Mouse (Mus musculus) kidney, postnatal 10 days (tissue): ENCODE results near the gene Endou.
"Not testable (repeated sequence)": the region's sequence is repeated elsewhere in the genome, so short reads cannot be mapped to it uniquely, and the experiment has no call there.

Experiments used
- DNase-seq: peaks from one replicate; pipeline ENCODE4 v3.0.0; 2021; ENCODE audit warnings: mixed read lengths

The Endou gene

DNA sequence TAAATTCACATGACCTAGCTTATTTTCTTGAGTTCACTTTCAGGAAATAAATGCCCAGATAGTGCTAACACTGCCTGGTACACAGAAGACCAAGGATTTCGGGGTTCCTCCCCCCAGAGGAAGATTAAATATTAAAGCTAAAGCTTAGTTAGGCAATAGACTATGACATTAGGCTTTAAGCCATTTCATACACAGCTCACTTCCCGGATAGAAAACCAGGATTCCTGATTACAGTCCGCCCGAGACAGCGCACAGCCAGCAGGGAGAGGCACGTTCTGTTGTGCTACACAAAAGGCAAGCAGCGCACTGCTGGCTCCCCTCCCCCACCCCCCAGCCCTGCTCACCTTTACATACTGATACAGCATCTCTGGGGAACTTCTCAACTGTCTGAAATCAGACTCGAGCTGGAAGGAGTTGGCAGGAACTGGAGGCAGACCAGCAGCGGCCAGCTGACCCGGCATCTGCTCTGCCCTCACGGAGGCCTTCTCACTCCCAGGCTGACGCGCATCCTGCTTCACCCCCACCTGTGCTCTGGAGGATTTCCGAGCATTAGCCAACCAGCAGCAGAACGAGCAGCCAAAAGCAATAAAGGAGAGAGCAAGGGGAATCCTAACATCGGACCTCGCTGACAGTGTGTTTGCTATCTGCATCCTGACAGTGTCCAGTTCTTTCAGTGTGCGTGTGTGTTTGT lies 51.0 kb downstream of the Endou start:
- peak; percentile 37 for DNase-seq

DNA sequence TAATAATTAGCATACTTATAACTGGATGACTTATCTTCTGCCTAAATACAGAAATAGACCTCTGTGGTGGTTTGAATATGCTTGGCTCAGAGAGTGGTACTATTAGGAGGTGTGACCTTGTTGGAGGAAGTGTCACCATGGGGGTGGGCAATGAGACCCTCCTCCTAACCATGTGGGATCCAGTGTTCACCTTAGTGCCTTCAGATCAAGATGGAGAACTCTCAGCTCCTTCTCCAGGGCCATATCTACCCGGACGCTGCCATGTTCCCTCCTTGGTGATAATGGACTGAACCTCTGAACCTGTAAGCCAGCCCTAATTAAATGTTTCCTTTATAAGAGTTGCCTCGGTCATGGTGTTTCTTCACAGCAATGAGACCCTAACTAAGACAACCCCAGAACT lies 53.8 kb downstream of the Endou start:
- DNase-seq: no peak

DNA sequence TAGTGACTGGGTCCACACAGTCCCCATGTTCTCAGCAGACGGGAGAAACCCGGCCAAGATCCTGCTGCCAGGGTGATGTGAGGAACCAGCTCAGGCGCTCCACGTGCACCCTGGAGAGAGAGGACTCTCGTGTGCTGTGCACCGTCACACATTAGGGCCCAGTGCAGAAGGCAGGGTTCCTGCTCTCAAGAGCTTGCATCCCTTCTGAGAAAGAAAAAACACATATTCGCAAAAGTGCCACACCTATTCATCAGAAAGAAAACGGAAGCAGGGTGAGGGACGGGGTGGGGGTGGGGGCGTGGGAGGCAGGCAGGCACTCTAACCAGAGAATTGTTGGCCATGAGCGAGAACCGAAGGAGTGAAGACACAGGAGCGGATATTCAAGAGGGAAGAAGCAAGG lies 55.2 kb downstream of the Endou start:
- no peak for DNase-seq

DNA sequence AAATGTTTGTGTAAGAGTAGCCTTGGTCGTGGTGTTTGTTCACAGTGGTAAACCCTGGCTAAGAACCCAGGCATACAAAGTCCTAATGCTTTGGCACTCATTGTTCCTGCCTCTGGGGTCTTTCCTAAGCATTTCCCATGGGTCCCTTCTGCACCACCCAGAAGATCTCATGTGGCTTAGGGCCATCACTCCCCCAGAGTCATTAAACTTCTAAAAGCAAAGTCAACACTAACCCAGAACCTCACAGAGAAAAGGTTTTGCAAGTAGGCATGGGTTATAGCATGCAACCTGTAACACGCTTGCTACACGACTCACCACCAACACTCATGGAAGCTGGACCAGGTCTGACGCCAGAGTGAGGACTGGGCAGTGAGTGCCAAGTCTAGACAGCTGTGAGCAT lies 56.7 kb downstream of the Endou start:
- no peak for DNase-seq

DNA sequence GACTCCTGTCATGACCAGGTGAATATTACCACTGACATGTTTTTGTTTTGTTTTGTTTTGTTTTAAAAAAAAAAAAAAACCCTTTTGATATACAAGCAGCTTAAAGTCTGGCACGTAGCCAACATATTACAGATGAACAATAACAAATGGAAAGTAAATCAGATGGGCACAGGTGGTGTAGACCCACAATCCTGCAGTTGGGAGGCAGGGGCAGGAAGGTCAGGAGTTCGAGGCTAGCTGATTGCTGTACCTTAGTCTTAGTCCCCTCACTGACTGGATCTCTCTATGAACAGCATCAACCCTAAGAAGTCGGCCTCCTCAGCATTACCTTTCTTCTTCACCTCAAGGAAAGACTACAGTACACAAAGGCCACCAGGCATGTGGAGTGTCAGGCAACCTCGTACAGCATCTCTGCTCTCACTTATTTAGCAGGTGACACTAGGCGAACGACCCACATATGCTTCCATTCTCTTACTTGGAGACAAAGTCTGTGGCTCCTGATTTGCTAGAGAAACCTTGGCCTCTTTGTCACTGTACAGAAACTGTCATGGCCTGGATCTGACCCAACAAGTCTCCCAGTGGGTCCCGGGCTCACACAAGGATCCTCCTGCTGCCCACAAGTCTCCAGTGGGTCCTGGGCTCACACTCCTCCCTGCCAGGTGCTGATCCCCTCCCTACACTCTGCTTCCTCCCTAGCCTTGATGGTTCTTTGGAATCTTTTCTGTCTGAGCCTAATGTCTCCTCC lies 57.7 kb downstream of the Endou start:
- no peak for DNase-seq

DNA sequence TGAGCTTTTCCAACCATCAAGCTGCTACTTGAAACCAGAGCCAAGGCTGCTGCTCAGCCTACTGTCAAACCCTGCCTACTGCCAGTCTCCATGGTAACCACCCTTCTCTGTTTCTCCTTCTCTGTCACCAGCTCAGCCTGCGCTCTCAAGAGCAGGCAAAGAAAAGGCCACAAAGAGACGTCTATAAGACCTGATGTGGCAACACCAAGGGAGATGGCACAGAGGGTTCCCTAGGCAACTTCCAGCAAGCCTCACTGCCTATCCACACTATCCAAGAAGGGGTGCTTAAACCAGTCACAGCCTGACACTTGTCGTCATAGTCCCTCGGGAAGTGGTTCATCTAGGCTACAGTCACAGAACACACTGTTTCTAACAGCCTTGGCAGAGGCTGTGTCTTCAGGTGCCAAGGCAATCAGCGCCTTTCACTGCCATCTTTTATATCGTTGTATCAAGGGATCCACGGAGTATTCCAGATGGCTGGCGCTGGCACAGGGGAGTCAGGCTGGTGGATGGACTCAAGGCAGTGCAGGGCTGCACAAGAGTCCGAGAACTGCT lies 58.9 kb downstream of the Endou start:
- no peak for DNase-seq

DNA sequence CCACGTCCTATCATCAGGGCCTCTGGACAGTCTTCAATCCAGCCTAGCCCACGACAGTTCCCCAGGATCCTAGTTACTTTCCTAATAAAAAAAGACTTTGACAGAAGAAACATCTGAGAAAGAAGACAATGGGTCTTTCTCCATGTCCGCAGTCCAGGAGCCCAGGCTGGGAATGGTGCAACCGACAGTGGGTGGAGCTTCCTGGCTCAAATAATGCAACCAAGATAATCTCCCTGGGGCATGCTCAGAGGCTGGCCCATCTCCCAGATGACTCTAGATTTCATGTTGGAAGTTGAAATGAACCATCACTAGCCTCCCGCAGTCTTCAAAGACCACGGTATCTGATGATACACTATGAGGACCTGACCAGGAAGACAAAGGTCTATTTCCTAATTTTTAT lies 60.6 kb downstream of the Endou start:
- no peak for DNase-seq

DNA sequence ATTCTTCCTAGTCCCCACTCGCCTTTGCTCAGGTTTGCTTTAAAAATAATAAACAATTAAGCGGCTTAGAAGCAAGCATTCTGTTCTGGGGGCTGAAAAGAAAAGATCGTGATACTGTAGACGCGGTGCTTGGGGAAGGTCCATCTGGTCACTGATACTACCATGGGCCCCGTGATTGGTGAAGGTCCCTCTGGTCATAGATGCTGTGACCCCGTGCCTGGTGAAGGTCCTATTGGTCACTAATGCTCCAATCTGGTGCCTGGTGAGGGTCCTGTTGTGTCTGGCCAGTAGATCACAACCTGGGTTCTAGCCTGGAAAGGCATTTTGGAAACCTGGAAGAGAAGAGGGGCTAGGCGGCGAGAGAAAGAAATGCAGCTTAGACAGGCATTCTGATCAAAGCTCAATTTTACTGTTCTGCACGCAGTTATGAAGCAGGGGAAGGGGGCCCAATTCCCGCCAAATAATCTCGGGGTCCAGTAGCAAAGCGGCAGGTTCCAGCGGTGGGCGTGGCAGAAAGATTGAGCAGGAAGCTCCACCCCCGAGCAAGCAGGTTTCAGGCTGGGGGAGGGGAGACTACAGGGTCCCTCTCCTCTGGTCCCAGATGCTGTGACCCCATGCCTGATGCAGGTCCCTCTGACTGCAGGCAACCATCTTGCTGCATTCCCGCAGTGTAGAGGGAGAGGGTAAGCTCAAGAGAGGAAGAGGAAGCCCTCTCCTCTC lies 62.8 kb downstream of the Endou start:
- not testable (repeated sequence) for DNase-seq

DNA sequence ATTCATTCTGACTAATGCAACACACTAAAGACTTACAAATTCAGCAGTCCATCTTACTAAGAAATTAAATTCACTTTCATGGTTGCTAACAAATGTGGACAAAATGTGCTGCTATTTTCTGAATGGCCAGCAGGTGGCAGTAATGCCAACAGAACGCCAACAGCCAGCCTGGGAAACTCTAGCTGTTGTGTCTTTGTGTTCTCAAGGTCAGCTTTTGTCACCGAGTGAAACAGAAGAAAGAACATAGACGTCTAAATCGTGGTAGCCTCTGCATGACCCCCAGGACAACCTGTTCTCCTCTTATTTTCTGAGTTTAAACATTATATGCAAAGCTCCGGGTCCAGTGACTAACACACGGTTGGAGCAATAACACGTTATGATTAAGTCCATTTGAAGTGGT lies 63.7 kb downstream of the Endou start:
- peak; percentile 78 for DNase-seq

DNA sequence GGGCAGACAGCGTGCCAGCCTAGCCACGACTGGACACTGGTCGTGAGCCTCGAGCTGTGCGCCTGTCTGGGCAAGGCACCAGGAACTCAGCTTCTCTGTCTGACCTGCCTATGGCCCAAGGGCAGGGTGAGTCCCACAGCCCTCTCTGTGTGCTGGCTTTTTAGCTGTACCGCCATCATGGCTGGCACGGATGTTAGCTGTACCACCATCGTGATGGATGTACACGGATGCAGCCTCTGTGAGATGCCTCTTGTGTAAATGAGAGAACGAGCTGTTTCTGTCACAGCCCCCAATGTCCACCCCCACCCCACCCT lies 64.7 kb downstream of the Endou start:
- DNase-seq: no peak

DNA sequence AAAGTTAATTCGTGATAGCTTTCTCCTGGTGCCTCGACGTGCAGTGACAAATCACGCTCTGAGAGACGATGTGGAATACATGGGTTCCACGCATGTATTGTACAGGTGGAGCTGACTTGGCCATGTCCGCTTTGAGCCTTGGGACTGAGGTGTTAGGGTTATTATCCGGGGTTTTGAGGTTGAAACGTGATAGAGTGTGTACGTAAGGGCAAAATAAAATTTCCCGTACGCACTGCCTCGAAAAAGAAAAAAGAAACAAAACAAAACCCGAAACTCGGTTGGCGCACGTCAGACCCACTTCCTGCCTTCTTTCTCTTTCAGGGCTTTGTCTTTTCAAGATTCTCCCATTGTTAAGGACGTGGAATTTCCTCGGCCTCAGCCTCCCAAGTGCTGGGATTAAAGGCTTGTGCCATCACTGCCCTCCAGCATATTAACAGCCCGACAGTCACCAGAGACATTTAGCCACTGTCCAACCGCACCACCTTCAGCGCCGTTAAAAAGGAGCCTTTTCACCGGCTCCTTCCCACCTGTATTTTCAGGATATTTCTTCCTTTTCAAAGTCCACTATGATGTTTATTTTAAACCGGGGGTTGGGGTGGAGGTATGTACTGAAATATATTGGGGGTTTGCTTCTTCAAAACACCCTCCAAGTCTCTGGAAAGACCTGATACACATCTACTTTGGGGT lies 65.2 kb downstream of the Endou start:
- DNase-seq: no peak

DNA sequence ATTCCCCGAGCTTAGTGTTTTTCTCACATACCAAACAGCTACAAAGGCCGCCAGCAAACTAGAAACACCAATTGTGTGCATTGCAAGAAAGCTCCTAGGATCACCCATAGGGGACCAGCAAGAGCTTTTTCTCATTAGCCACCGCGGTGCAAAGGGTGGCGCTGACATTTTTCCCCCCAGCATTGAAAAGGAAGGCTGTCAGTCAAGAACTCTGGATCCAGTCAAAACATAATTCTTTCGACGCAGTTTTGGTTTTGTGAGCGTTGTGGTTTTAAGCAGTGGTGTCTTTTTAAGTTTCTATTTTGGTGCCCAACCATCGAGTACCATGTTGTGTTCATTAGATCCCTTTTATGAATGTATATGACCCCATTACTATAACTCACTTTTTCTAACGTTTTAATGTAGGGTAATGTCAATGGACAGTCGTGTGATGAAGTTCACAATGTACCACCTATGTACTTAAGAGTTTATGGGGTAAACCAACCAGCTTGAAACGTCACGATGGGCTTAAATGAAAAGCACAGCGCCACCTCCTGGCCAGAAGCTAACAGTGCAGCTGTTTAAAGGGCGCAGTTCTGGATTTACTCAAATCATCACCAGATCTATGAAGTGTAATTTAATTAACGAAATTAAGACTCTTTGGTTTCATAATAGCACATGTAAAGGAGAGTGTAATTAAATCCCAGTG lies 66.0 kb downstream of the Endou start:
- DNase-seq: no peak

DNA sequence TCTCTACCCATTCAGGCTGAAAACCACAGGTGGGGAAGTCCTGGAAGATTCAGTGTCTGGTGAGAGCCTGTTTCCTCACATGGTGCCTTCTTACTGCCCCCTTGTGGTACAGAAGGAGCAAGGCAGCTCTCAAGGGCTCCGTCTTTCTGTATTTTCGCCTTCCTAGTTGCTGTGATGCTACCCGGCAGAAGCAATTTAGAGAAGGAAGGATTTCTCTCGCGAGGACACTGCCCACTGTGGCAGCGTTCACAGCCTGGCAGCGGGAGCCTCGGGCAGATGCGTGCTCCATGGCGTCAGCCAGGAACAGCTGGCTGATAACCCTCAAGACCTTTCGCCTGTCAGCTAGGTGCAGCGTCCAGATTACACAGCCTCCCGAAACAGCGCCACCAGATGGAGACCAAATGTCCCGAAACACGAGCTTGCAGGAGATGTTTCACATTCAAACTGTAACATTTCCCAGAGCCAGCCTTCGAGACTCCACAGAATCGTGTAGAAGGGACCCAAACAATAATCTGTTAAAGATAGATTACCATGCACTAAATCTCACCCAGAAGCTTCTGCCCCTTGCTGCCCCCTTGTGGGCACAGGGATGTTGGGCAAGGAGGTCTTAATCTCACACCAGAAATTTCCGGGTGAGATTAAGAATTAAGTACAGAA lies 67.3 kb downstream of the Endou start:
- peak; percentile 88 for DNase-seq
